Mouse (Mus musculus) left cerebral cortex, postnatal 4 days (tissue): Measurements from ENCODE around the gene Spc24. TPM values are rescaled to one million over a fixed set of nuclear protein-coding genes. Genes with fewer than 3 reads are reported as not detected.
"Not testable (repeated sequence)": the region's sequence is repeated elsewhere in the genome, so short reads cannot be mapped to it uniquely, and the experiment has no call there.

Experiments
- DNase-seq: peaks from one replicate; pipeline ENCODE4 v3.0.0-alpha.2; 2022
- intact Hi-C: fragments of 180-260 bp; cut with DNase I; formaldehyde crosslinking; loops from one replicate; pipeline ENCODE4 v1.15.1; 2025
- total RNA-seq, 2 experiments: library from RNA; stranded (reverse); gene quantifications; 2 replicates each; pipeline ENCODE4 v1.2.3; 2021

Spc24 gene
- 1 to 10 TPM; 4.9 to 5.9 TPM for total RNA-seq

GRCm38 (mm10) chr9:21760155-21761088, at the start of gene Spc24:
Spc24 (minus strand) TSS chr9:21760303.
- DNase-seq, result peak; percentile 96
- intact Hi-C loops, result no loop called here

- no peak for DNase-seq
- intact Hi-C loops, result no loop called here
These were observed 48.5 kb upstream of the Spc24 start for GRCm38 (mm10) chr9:21808561-21808960.

GRCm38 (mm10) chr9:21806976-21807375, 46.9 kb upstream of the Spc24 start:
- DNase-seq, result no peak
- intact Hi-C loops, result no loop called here

GRCm38 (mm10) chr9:21806363-21806762, 46.3 kb upstream of the Spc24 start:
- intact Hi-C loops, result no loop called here
- no peak for DNase-seq

- intact Hi-C loops, result no loop called here
- peak; percentile 86 for DNase-seq
These were observed 44.0 kb upstream of the Spc24 start for GRCm38 (mm10) chr9:21803986-21804644.

GRCm38 (mm10) chr9:21801591-21801990, 41.5 kb upstream of the Spc24 start:
- intact Hi-C loops, result no loop called here
- no peak for DNase-seq

- intact Hi-C loops, result no loop called here
- DNase-seq, result no peak
These were observed 41.0 kb upstream of the Spc24 start for GRCm38 (mm10) chr9:21801121-21801520.

- intact Hi-C loops, result no loop called here
These were observed 38.9 kb upstream of the Spc24 start for GRCm38 (mm10) chr9:21799010-21799350.

GRCm38 (mm10) chr9:21798345-21799009, 38.4 kb upstream of the Spc24 start, which contains the start of gene Kank2:
Kank2 (minus strand) TSS chr9:21798744.
- DNase-seq, result peak; percentile 74
- intact Hi-C loops, result no loop called here

More at GRCm38 (mm10) chr9:21799010-21799350, 38.9 kb upstream of the Spc24 start:
- DNase-seq, result no peak

GRCm38 (mm10) chr9:21797921-21798344, 37.8 kb upstream of the Spc24 start:
- intact Hi-C loops, result no loop called here
- peak; percentile 39 for DNase-seq

GRCm38 (mm10) chr9:21796919-21797318, 36.8 kb upstream of the Spc24 start:
- DNase-seq, result no peak
- intact Hi-C loops, result no loop called here

GRCm38 (mm10) chr9:21796259-21796658, 36.2 kb upstream of the Spc24 start:
- no peak for DNase-seq
- intact Hi-C loops, result no loop called here

GRCm38 (mm10) chr9:21795579-21795978, 35.5 kb upstream of the Spc24 start:
- no peak for DNase-seq
- intact Hi-C loops, result no loop called here

GRCm38 (mm10) chr9:21794925-21795324, 34.8 kb upstream of the Spc24 start:
- no peak for DNase-seq
- intact Hi-C loops, result no loop called here

GRCm38 (mm10) chr9:21794344-21794834, 34.3 kb upstream of the Spc24 start:
- DNase-seq, result no peak
- intact Hi-C loops, result no loop called here

GRCm38 (mm10) chr9:21793507-21793906, 33.4 kb upstream of the Spc24 start:
- intact Hi-C loops, DNase-seq: not testable (repeated sequence)

GRCm38 (mm10) chr9:21792644-21793043, 32.5 kb upstream of the Spc24 start:
- intact Hi-C loops, result no loop called here
- DNase-seq, result peak; percentile 87

- DNase-seq, result peak; percentile 55
- intact Hi-C loops, result no loop called here
These were observed 31.8 kb upstream of the Spc24 start for GRCm38 (mm10) chr9:21791861-21792260.

GRCm38 (mm10) chr9:21788234-21788633, 28.1 kb upstream of the Spc24 start:
- intact Hi-C loops, result no loop called here
- no peak for DNase-seq

- no peak for DNase-seq
- intact Hi-C loops, result no loop called here
These were observed 27.6 kb upstream of the Spc24 start for GRCm38 (mm10) chr9:21787654-21788053.

- intact Hi-C loops, result no loop called here
These were observed 26.8 kb upstream of the Spc24 start for GRCm38 (mm10) chr9:21786906-21787305.

More at GRCm38 (mm10) chr9:21786906-21787305, 26.8 kb upstream of the Spc24 start:
- DNase-seq, result peak; percentile 70
